Mouse (Mus musculus): ENCODE results near the gene Ssbp1. TPM values are rescaled to one million over a fixed set of nuclear protein-coding genes. Genes with fewer than 3 reads are reported as not detected.

Ssbp1 gene
- polyA plus RNA-seq, 1 experiment from 2014 or later: 177 TPM

GRCm38 (mm10) chr6:40431812-40432211, 39.3 kb upstream of the Ssbp1 start:
- Histone ChIP-seq H3K4me3 (ENCODE audit: low read length) (no peak overlapping the region), H3K27me3 (ENCODE audit: control insufficient read depth, insufficient read depth, low read length) (no peaks in the 10 kb centered on the region), H3K4me2 (replicated peaks; ENCODE audit: low read depth, low read length) (no peak overlapping the region), H3K36me3 (ENCODE audit: control insufficient read depth, insufficient read depth, low read length) (no peaks in the 10 kb centered on the region), H3K9me3 (ENCODE audit: control insufficient read depth, low read length) (no peaks in the 10 kb centered on the region), H3K4me1 (ENCODE audit: control insufficient read depth, insufficient read depth, low read length) (peaks cover 11% of the 10 kb centered on the region; the same call in 1 of the 2 replicates), H3K9ac (ENCODE audit: low read depth, low read length) (no peak overlapping the region), H3K27ac (ENCODE audit: low read depth, low read length) (no peak overlapping the region)
- no peak for ATAC-seq (ENCODE audit: low FRiP score, low TSS enrichment)

DNA sequence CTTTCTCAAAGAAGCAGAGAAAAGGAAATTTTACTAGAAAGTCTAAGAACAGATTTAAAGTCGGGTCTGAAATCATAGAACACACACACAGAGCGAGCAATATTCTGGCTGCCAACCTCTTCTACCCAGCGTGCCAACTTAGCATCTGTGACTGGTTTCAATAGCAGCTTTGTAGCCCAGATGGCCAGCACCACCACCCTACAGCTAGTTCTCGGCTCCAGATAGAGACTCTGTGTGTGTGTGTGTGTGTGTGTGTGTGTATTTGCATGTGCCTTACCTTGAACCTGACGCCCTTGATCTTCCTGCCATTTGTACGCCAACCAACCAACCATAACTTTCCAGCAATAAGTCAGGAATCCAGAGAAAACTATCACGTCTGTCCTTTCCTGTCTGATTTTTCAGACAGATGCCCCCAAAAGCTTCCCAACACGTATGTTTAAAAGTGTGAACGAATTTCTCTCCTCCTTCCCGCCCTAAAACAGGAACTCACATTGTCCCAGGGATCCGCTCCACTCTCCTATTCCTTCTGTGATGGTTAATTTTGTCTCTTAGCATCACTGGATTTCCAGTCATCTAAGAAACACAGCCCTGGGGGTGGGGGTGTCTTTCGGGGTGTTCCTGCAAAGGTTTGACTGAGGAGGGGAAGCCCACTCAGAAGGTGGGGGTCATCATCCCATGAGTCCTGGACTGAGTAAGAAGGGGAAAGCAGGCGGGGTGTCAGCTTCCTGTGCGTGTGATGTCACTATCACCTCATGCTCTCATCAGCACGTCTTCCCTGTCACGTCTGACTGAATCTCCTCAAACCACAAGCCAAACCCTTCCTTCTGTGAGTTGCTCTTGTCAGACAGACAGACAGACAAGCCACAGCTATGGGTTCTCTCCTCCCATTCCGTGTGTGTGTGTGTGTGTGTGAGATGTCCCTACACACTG, 38.5 kb upstream of the Ssbp1 start:
- no peak overlapping the region for H3K4me3 ChIP-seq (ENCODE audit: low read length)
- H3K9me3 ChIP-seq (ENCODE audit: control insufficient read depth, low read length): no peaks in the 10 kb centered on the region
- no peak overlapping the region for H3K4me2 ChIP-seq (replicated peaks; ENCODE audit: low read depth, low read length)
- H3K27me3 ChIP-seq (ENCODE audit: control insufficient read depth, insufficient read depth, low read length): no peaks in the 10 kb centered on the region
- H3K27ac ChIP-seq (ENCODE audit: low read depth, low read length): no peak overlapping the region
- peaks cover 11% of the 10 kb centered on the region; the same call in 1 of the 2 replicates for H3K4me1 ChIP-seq (ENCODE audit: control insufficient read depth, insufficient read depth, low read length)
- H3K36me3 ChIP-seq (ENCODE audit: control insufficient read depth, insufficient read depth, low read length): no peaks in the 10 kb centered on the region
- 87% methylated on average over 17 of the region's 17 CpGs for WGBS
- no peak overlapping the region for H3K9ac ChIP-seq (ENCODE audit: low read depth, low read length)
- ATAC-seq (ENCODE audit: low FRiP score, low TSS enrichment): no peak

DNA sequence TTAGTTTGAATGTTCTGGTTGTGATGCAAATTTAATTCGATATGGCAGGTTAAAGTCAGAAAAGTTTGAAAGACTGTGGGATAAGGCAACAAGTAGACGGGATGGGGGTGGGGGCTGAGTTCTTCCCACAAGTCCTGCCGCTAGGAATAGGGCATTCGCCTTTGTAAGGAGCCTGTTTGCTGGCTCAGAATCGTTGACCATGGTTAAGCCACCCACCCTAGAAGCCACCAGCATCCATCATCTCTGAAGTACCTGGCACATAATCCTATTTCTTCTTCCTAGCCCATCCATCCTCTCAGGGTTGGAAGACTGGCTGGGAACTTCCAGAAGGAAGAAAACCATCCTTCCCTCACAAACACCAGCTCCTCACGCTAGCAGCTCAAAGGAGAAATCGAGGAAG, 36.5 kb upstream of the Ssbp1 start:
- H3K9me3 ChIP-seq (ENCODE audit: control insufficient read depth, low read length): no peaks in the 10 kb centered on the region
- H3K27me3 ChIP-seq (ENCODE audit: control insufficient read depth, insufficient read depth, low read length): no peaks in the 10 kb centered on the region
- H3K4me3 ChIP-seq (ENCODE audit: low read length): peak overlapping the region; percentile 78
- ATAC-seq (ENCODE audit: low FRiP score, low TSS enrichment): no peak
- peak overlapping the region; percentile 81 for H3K4me2 ChIP-seq (replicated peaks; ENCODE audit: low read depth, low read length)
- peak overlapping the region; percentile 83 for H3K9ac ChIP-seq (ENCODE audit: low read depth, low read length)
- H3K27ac ChIP-seq (ENCODE audit: low read depth, low read length): no peak overlapping the region
- no peaks in the 10 kb centered on the region for H3K36me3 ChIP-seq (ENCODE audit: control insufficient read depth, insufficient read depth, low read length)
- peaks cover 11% of the 10 kb centered on the region; the same call in 1 of the 2 replicates for H3K4me1 ChIP-seq (ENCODE audit: control insufficient read depth, insufficient read depth, low read length)
- WGBS: 12% methylated on average over 7 of the region's 7 CpGs

DNA sequence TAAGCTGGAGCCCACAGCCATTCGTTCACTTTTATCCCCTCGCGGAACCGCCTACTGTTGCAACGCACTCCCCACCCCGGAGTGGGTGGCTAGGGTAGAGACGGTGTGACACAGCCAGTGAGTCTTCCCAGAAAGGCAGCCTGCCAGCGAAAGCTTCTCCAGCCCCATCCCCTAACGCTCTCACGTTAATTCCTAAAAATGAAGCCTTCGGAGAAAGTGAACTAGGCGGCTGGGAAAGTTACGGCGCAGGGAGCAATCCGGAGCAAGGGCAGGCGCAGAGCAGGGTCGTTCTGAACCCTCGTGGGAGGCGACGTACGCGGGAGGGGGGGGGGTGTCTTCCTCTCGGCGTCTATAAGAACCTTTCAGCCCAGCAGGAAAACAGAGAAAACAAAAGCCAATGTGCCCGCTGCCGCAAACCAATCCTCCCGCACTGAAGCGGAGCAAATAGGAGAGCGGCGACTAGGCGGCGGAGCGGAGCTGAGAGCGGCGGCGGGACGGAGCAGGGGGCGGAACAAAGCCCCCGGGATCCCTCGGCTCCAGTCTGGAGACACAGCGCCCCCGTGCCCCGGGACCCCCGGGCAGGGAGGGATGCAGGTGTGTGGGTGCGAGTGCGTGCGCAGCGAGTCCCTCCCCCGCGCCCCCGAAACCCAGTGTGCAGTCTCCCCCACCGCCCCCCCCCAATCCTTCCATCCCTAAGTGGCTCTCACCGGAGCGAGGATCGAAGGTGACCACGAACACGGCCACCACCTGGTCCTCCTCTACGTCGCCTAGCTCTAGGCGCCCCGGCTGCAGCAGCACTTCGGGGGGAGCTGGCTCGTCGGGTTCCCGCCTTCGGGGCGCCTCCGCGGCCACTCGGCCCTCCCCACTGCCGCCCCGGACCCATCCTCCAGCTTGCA, 35.8 kb upstream of the Ssbp1 start:
- Histone ChIP-seq H3K9ac (ENCODE audit: low read depth, low read length) (peak overlapping the region; percentile 83), H3K36me3 (ENCODE audit: control insufficient read depth, insufficient read depth, low read length) (no peaks in the 10 kb centered on the region), H3K4me2 (replicated peaks; ENCODE audit: low read depth, low read length) (peak overlapping the region; percentile 81), H3K27ac (ENCODE audit: low read depth, low read length) (peak overlapping the region; percentile 43; the same call in 1 of the 2 replicates), H3K9me3 (ENCODE audit: control insufficient read depth, low read length) (no peaks in the 10 kb centered on the region), H3K4me1 (ENCODE audit: control insufficient read depth, insufficient read depth, low read length) (peaks cover 11% of the 10 kb centered on the region; the same call in 1 of the 2 replicates), H3K27me3 (ENCODE audit: control insufficient read depth, insufficient read depth, low read length) (no peaks in the 10 kb centered on the region), H3K4me3 (ENCODE audit: low read length) (peak overlapping the region; percentile 78)
- peak; percentile 83 for ATAC-seq (ENCODE audit: low FRiP score, low TSS enrichment)
- under 1% methylated on average over 54 of the region's 72 CpGs for WGBS

DNA sequence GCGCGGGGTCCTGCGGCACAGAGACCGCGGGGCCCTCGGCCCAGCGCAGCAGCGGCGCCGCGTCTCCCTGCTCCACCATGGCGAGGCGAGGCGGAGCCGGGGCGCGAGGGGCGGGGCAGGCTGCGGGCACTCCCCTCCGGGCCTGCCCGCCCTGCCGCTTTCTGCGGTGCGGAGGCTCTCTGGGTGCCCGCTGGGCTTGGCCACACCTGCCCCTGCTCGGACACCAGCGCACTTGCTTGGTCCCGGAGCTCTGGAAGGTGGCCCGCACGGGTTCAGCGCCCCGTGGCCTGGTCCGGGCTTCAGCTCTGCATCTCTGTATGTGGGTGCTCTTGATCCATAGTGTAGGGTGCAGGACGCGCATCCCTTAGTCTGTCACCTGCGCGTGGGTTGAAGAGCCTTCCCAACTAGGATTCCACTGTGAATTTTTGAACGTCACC, 35.1 kb upstream of the Ssbp1 start, which contains the start of gene E330009J07Rik:
Gene E330009J07Rik, minus strand, starts transcription at position 89 of the 437 bp plus-strand sequence.
- Histone ChIP-seq H3K27me3 (ENCODE audit: control insufficient read depth, insufficient read depth, low read length) (no peaks in the 10 kb centered on the region), H3K9ac (ENCODE audit: low read depth, low read length) (peak within 1 kb of the TSS; percentile 83), H3K27ac (ENCODE audit: low read depth, low read length) (peak within 1 kb of the TSS; percentile 43; the same call in 1 of the 2 replicates), H3K4me2 (replicated peaks; ENCODE audit: low read depth, low read length) (peak within 1 kb of the TSS; percentile 81), H3K9me3 (ENCODE audit: control insufficient read depth, low read length) (no peaks in the 10 kb centered on the region), H3K36me3 (ENCODE audit: control insufficient read depth, insufficient read depth, low read length) (no peaks in the 10 kb centered on the region), H3K4me3 (ENCODE audit: low read length) (peak within 1 kb of the TSS; percentile 78), H3K4me1 (ENCODE audit: control insufficient read depth, insufficient read depth, low read length) (peaks cover 11% of the 10 kb centered on the region; the same call in 1 of the 2 replicates)
- whole genome bisulfite sequencing: under 1% methylated on average over 34 of the region's 38 CpGs
- peak; percentile 96 for ATAC-seq (ENCODE audit: low FRiP score, low TSS enrichment)

DNA sequence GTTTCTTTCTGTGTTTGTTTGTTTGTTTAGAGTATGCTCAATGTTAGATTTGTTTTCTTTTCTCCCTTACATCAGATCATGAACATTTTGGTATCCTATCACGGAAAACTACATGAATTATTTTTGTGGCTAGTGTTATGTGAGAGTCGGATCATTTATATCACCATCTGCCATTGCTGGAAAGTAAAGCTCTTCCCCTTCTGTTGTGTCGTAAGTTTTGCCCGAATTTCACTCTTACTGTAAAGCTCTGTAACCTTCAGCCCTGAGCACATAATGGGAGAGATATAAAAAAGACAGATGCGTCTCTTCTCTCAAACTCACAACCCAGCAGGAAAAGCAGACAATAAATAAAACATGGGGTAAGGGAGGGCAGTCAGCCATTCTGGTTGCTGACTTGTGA, 32.2 kb upstream of the Ssbp1 start, which contains the start of gene Wee2:
Gene Wee2, plus strand, starts transcription at position 153 of the 400 bp plus-strand sequence.
- no peaks in the 10 kb centered on the region for H3K36me3 ChIP-seq (ENCODE audit: control insufficient read depth, insufficient read depth, low read length)
- WGBS: 53% methylated on average over 5 of the region's 5 CpGs
- H3K9me3 ChIP-seq (ENCODE audit: control insufficient read depth, low read length): no peaks in the 10 kb centered on the region
- peak within 1 kb of the TSS; percentile 21 for H3K4me2 ChIP-seq (replicated peaks; ENCODE audit: low read depth, low read length)
- H3K9ac ChIP-seq (ENCODE audit: low read depth, low read length): no peak within 1 kb of the TSS
- H3K27ac ChIP-seq (ENCODE audit: low read depth, low read length): no peak within 1 kb of the TSS
- H3K4me3 ChIP-seq (ENCODE audit: low read length): no peak within 1 kb of the TSS
- H3K4me1 ChIP-seq (ENCODE audit: control insufficient read depth, insufficient read depth, low read length): peaks cover 11% of the 10 kb centered on the region; the same call in 1 of the 2 replicates
- no peak for ATAC-seq (ENCODE audit: low FRiP score, low TSS enrichment)
- H3K27me3 ChIP-seq (ENCODE audit: control insufficient read depth, insufficient read depth, low read length): no peaks in the 10 kb centered on the region

DNA sequence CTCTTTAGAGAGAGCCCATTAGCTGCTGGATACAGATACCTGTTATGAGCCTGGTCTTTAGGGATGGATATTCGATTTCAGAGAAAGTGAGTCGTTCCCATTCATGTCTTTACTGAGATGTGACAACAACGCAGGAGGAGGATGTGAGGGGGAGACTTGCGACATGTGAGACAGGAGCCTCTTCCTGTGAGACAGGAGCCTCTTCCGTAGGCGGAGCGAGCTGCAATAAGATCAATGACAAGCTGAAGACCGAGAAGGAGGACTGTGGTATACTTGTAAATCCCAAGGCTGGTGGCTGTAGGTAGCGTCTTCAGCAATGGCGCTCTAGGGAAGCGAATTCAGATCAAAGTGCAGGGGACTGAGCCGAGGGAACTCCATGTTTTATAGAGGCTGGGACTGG, 31.4 kb upstream of the Ssbp1 start:
- H3K9ac ChIP-seq (ENCODE audit: low read depth, low read length): no peak overlapping the region
- WGBS: 20% methylated on average over 12 of the region's 12 CpGs

GRCm38 (mm10) chr6:40441276-40441675, 29.9 kb upstream of the Ssbp1 start:
- H3K36me3 ChIP-seq (ENCODE audit: control insufficient read depth, insufficient read depth, low read length): no peaks in the 10 kb centered on the region

More for the DNA sequence above, 31.4 kb upstream of the Ssbp1 start:
- Histone ChIP-seq H3K27ac (ENCODE audit: low read depth, low read length) (no peak overlapping the region), H3K36me3 (ENCODE audit: control insufficient read depth, insufficient read depth, low read length) (no peaks in the 10 kb centered on the region), H3K9me3 (ENCODE audit: control insufficient read depth, low read length) (no peaks in the 10 kb centered on the region), H3K27me3 (ENCODE audit: control insufficient read depth, insufficient read depth, low read length) (no peaks in the 10 kb centered on the region), H3K4me1 (ENCODE audit: control insufficient read depth, insufficient read depth, low read length) (0 out of 2 replicates have a peak, but pooled peaks cover 7% of the 10 kb centered on the region), H3K4me2 (replicated peaks; ENCODE audit: low read depth, low read length) (peak overlapping the region; percentile 21), H3K4me3 (ENCODE audit: low read length) (no peak overlapping the region)
- no peak for ATAC-seq (ENCODE audit: low FRiP score, low TSS enrichment)

More at GRCm38 (mm10) chr6:40441276-40441675, 29.9 kb upstream of the Ssbp1 start:
- 0 out of 2 replicates have a peak, but pooled peaks cover 3% of the 10 kb centered on the region for H3K4me1 ChIP-seq (ENCODE audit: control insufficient read depth, insufficient read depth, low read length)
- no peaks in the 10 kb centered on the region for H3K9me3 ChIP-seq (ENCODE audit: control insufficient read depth, low read length)
- no peak for ATAC-seq (ENCODE audit: low FRiP score, low TSS enrichment)
- 77% methylated on average over 3 of the region's 3 CpGs for WGBS
- H3K4me2 ChIP-seq (replicated peaks; ENCODE audit: low read depth, low read length): no peak overlapping the region
- H3K4me3 ChIP-seq (ENCODE audit: low read length): no peak overlapping the region
- H3K27ac ChIP-seq (ENCODE audit: low read depth, low read length): no peak overlapping the region
- no peak overlapping the region for H3K9ac ChIP-seq (ENCODE audit: low read depth, low read length)
- H3K27me3 ChIP-seq (ENCODE audit: control insufficient read depth, insufficient read depth, low read length): no peaks in the 10 kb centered on the region

All from kidney, embryonic 14.5 days (tissue).